Comparison of ENCODE assay signal across 6 mouse cellular contexts in the genomic region with DNA sequence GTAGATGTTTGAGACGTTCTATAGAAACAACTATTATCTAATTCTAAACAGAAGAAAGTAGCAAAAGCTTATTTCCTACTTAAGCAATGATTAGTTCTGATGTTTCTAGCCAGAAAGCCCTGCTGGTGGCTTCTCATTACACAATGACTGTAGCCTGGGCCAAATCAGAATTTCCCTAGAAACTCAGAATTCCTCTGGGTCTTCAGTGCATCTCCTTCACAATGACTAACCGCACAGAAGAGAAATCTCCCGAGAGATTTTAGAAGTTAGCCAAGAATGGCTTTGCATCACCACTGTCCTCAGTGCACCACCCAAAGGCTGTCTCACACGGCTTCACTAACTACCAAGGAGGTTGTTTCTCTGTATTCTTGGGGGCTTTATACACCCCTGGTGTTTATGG.
"Had no signal": no experiment of that assay in that cellular context is flagged by ENCODE, and none has a peak within 500 bp of the region (broad histone marks: within the 10 kb centered on the region; RNA-seq: fewer than 3 reads in every experiment).

No protein-coding gene starts in this region.

- DNase-seq: kidney, postnatal 4 days; left cerebral cortex, postnatal 4 days; lung, adult 18-20 months; right cerebral cortex, adult 18-20 months; right cerebral cortex, postnatal 25 days; thymus, postnatal 4 days had no signal
